Mouse (Mus musculus) embryo, embryonic 10 days (tissue): ENCODE results near the gene Kcnn3.
A peak's percentile ranks its signal among the peaks of the same experiment; 100 is the strongest.

Source experiments
- DNase-seq: peaks from one replicate; pipeline ENCODE4 v3.0.0-alpha.2; 2015; ENCODE audit warnings: low spot score

The Kcnn3 gene

GRCm38 (mm10) chr3:89520618-89521502 is 896 bp downstream of the Kcnn3 start:
- peak; percentile 41 for DNase-seq

- no peak for DNase-seq
These were observed 1.5 kb downstream of the Kcnn3 start for GRCm38 (mm10) chr3:89521503-89521854.

GRCm38 (mm10) chr3:89522450-89523128 is 2.6 kb downstream of the Kcnn3 start:
- no peak for DNase-seq

GRCm38 (mm10) chr3:89526298-89527090 is 6.5 kb downstream of the Kcnn3 start:
- peak; percentile 38 for DNase-seq

GRCm38 (mm10) chr3:89529796-89530195 is 9.8 kb downstream of the Kcnn3 start:
- no peak for DNase-seq

GRCm38 (mm10) chr3:89534566-89535097 is 14.7 kb downstream of the Kcnn3 start:
- no peak for DNase-seq

GRCm38 (mm10) chr3:89535147-89535546 is 15.2 kb downstream of the Kcnn3 start:
- no peak for DNase-seq

GRCm38 (mm10) chr3:89539036-89539739 is 19.2 kb downstream of the Kcnn3 start:
- no peak for DNase-seq

- no peak for DNase-seq
These were observed 19.9 kb downstream of the Kcnn3 start for GRCm38 (mm10) chr3:89539740-89540370.

GRCm38 (mm10) chr3:89540371-89540743 is 20.4 kb downstream of the Kcnn3 start:
- no peak for DNase-seq

- DNase-seq, result peak; percentile 36
These were observed 27.0 kb downstream of the Kcnn3 start for GRCm38 (mm10) chr3:89546951-89547350.

GRCm38 (mm10) chr3:89548805-89549204 is 28.8 kb downstream of the Kcnn3 start:
- DNase-seq, result no peak

- DNase-seq, result no peak
These were observed 29.5 kb downstream of the Kcnn3 start for GRCm38 (mm10) chr3:89549488-89549887.

- no peak for DNase-seq
These were observed 31.9 kb downstream of the Kcnn3 start for GRCm38 (mm10) chr3:89551880-89552279.

- DNase-seq, result no peak
These were observed 33.5 kb downstream of the Kcnn3 start for GRCm38 (mm10) chr3:89553432-89553831.

GRCm38 (mm10) chr3:89553946-89554345 is 34.0 kb downstream of the Kcnn3 start:
- no peak for DNase-seq

GRCm38 (mm10) chr3:89554587-89554986 is 34.6 kb downstream of the Kcnn3 start:
- no peak for DNase-seq

- no peak for DNase-seq
These were observed 37.8 kb downstream of the Kcnn3 start for GRCm38 (mm10) chr3:89557811-89558210.

GRCm38 (mm10) chr3:89558972-89559910 is 39.3 kb downstream of the Kcnn3 start:
- no peak for DNase-seq

GRCm38 (mm10) chr3:89561386-89561785 is 41.4 kb downstream of the Kcnn3 start:
- DNase-seq, result no peak
